Mouse (Mus musculus): ENCODE results near the gene Gnl2. TPM values are rescaled to one million over a fixed set of nuclear protein-coding genes. Genes with fewer than 3 reads are reported as not detected.

The Gnl2 gene
- polyA plus RNA-seq, 1 experiment from 2014 or later: 94.4 TPM

DNA sequence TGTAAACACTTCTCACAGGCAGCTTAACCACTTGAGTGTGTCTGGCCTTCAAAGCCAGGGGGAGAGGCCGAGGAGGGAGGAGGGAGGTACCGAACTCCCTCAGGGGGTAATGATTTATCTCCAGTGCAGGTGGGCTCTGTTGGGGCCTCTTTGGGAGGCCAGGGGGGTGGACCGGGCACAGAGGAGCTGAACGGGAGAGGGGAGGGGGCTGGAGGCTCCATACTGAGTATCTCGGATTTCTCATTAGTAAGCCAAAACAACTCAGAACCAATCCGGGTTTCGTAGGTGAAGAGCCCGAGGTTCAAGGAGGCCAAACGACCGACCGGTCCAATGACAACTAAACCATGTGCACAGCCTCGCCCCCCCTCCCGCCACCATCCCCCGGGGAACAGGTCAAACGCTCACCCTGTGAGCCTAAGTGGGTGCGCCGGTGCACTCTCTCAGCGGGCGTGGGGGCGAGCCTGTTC lies 26.6 kb upstream of the Gnl2 start:
- H3K36me3 ChIP-seq (replicated peaks; ENCODE audit: control insufficient read depth, insufficient read depth, low read depth, low read length): no peaks in the 10 kb centered on the region
- peaks cover 29% of the 10 kb centered on the region for H3K4me1 ChIP-seq (ENCODE audit: control insufficient read depth, insufficient read depth, low read length)
- H3K9me3 ChIP-seq (replicated peaks; ENCODE audit: control insufficient read depth, low read length): no peaks in the 10 kb centered on the region
- H3K4me3 ChIP-seq (ENCODE audit: low read depth, low read length): no peak overlapping the region
- WGBS: 2% methylated on average over 19 of the region's 20 CpGs
- DNase-seq (ENCODE audit: low spot score) (peak; percentile 68), ATAC-seq (replicated peaks; ENCODE audit: insufficient number of reproducible peaks, low FRiP score, low TSS enrichment, low read depth) (no peak; the same call in 1 of the 2 replicates)
- peak overlapping the region; percentile 24 for H3K4me2 ChIP-seq (ENCODE audit: low read depth, low read length)
- H3K27ac ChIP-seq (replicated peaks; ENCODE audit: low read depth, low read length): no peak overlapping the region
- H3K27me3 ChIP-seq (ENCODE audit: control insufficient read depth, insufficient read depth, low read length): peaks cover 48% of the 10 kb centered on the region
- H3K9ac ChIP-seq (replicated peaks; ENCODE audit: low read length): peak overlapping the region; percentile 43

DNA sequence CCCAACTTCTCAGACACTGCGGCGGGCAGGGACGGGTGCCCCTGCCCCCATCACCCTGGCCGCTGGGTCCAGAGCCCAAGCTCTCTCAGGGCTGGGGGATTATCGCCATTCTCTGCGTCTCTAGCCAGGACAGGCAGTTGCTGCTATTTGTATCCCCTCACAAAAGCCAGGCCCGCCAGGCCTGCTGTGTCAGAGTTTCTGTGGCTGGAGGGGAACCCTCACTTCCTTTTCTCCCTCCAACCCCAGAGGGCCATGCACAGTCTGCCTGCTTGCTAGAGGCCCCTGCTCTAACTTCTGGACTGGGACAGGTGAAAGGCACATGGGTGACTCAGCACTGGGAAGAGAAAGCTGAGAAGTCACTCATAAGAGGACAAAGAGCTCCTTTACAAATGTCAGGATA lies 26.1 kb upstream of the Gnl2 start:
- WGBS: 4% methylated on average over 7 of the region's 7 CpGs
- DNase-seq (ENCODE audit: low spot score) (no peak), ATAC-seq (replicated peaks; ENCODE audit: insufficient number of reproducible peaks, low FRiP score, low TSS enrichment, low read depth) (no peak)
- no peak overlapping the region for H3K4me3 ChIP-seq (ENCODE audit: low read depth, low read length)
- no peaks in the 10 kb centered on the region for H3K36me3 ChIP-seq (replicated peaks; ENCODE audit: control insufficient read depth, insufficient read depth, low read depth, low read length)
- H3K4me2 ChIP-seq (ENCODE audit: low read depth, low read length): peak overlapping the region; percentile 24
- no peaks in the 10 kb centered on the region for H3K9me3 ChIP-seq (replicated peaks; ENCODE audit: control insufficient read depth, low read length)
- H3K9ac ChIP-seq (replicated peaks; ENCODE audit: low read length): peak overlapping the region; percentile 43
- peaks cover 27% of the 10 kb centered on the region for H3K4me1 ChIP-seq (ENCODE audit: control insufficient read depth, insufficient read depth, low read length)
- H3K27ac ChIP-seq (replicated peaks; ENCODE audit: low read depth, low read length): no peak overlapping the region
- H3K27me3 ChIP-seq (ENCODE audit: control insufficient read depth, insufficient read depth, low read length): peaks cover 47% of the 10 kb centered on the region

DNA sequence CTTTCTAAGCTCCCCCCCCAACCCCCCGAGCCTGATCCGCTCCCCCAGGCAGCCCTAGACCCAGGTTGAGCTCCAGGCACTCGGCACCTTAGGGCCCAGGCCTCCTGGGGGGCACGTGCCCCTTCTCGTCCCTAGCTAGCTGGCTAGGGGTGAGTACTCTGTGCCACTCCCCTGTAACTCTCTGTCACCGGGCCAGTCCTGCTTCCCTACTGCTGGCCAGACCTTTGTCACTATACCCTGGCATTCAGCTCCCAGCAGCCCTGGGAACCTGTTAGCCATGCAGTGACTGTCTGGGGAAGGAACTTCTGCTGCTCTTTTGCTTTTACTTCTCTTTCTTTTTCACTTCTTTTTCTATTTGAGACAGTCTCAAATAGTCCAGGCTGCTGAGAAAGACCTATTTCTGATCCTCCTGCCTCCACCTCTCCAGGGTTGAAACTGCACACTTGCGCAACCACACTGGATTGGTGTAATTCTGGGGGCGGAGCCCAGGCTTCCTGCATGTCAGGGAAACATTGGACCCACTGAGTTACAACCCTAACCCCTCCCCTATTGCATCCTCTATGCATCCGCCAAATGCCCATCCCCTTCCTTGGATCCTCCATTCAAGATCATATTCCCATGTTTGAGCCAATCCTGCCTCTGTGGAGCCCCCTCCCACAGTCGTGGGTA lies 18.8 kb upstream of the Gnl2 start:
- no peak for DNase-seq (ENCODE audit: low spot score)
- Histone ChIP-seq H3K36me3 (replicated peaks; ENCODE audit: control insufficient read depth, insufficient read depth, low read depth, low read length) (no peaks in the 10 kb centered on the region), H3K27ac (replicated peaks; ENCODE audit: low read depth, low read length) (no peak overlapping the region), H3K4me2 (ENCODE audit: low read depth, low read length) (no peak overlapping the region), H3K27me3 (ENCODE audit: control insufficient read depth, insufficient read depth, low read length) (no peaks in the 10 kb centered on the region), H3K9me3 (replicated peaks; ENCODE audit: control insufficient read depth, low read length) (no peaks in the 10 kb centered on the region), H3K4me1 (ENCODE audit: control insufficient read depth, insufficient read depth, low read length) (no peaks in the 10 kb centered on the region), H3K4me3 (ENCODE audit: low read depth, low read length) (no peak overlapping the region), H3K9ac (replicated peaks; ENCODE audit: low read length) (no peak overlapping the region)
- 77% methylated on average over 10 of the region's 10 CpGs for WGBS
- ATAC-seq (replicated peaks; ENCODE audit: insufficient number of reproducible peaks, low FRiP score, low TSS enrichment, low read depth): no peak

DNA sequence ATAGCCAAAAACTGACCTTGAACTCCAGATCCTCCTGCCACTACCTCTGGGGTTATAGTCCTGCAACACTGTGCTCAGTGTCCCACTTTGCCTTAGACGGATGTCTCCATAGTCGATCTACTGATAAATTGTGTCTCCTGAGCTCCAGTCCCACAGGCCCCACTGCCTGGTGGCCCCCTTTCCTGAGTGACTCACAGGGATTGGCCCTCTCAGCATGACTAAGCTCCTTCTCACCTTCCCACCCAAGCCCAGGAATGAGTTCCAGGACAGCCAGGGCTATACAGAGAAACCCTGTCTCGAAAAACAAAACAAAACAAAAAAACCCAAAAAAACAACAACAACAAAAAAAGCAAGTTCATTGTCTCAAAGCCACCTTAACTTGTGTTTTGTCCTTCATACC lies 16.8 kb upstream of the Gnl2 start:
- Histone ChIP-seq H3K9me3 (replicated peaks; ENCODE audit: control insufficient read depth, low read length) (no peaks in the 10 kb centered on the region), H3K9ac (replicated peaks; ENCODE audit: low read length) (no peak overlapping the region), H3K4me2 (ENCODE audit: low read depth, low read length) (no peak overlapping the region), H3K27ac (replicated peaks; ENCODE audit: low read depth, low read length) (no peak overlapping the region), H3K27me3 (ENCODE audit: control insufficient read depth, insufficient read depth, low read length) (no peaks in the 10 kb centered on the region), H3K4me3 (ENCODE audit: low read depth, low read length) (no peak overlapping the region), H3K36me3 (replicated peaks; ENCODE audit: control insufficient read depth, insufficient read depth, low read depth, low read length) (no peaks in the 10 kb centered on the region), H3K4me1 (ENCODE audit: control insufficient read depth, insufficient read depth, low read length) (no peaks in the 10 kb centered on the region)
- 81% methylated on average over 3 of the region's 3 CpGs for WGBS
- ATAC-seq (replicated peaks; ENCODE audit: insufficient number of reproducible peaks, low FRiP score, low TSS enrichment, low read depth) (no peak), DNase-seq (ENCODE audit: low spot score) (no peak)

DNA sequence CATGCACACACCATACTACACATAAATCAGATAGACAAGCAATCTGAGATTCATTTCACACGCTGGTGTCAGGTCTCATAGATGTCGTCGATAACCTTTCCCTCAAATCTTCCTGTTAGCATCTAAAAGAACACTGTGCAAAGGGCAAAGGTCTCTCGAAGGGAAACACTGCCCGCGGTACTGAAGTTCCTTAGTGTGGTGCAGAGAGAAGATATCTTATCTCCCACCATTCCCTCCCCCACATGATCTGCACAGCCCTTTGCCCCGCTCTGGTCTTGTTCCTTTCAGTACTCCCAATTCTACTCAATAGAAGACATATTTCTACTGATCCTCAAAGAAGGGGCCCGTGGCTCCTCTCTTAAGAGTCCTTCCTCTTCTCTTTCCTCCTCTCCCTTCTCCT lies 13.4 kb upstream of the Gnl2 start:
- ATAC-seq (replicated peaks; ENCODE audit: insufficient number of reproducible peaks, low FRiP score, low TSS enrichment, low read depth) (no peak), DNase-seq (ENCODE audit: low spot score) (no peak)
- WGBS: 74% methylated on average over 8 of the region's 8 CpGs
- H3K36me3 ChIP-seq (replicated peaks; ENCODE audit: control insufficient read depth, insufficient read depth, low read depth, low read length): no peaks in the 10 kb centered on the region
- H3K27me3 ChIP-seq (ENCODE audit: control insufficient read depth, insufficient read depth, low read length): 0 out of 2 replicates have a peak, but pooled peaks cover 2% of the 10 kb centered on the region
- no peaks in the 10 kb centered on the region for H3K9me3 ChIP-seq (replicated peaks; ENCODE audit: control insufficient read depth, low read length)
- H3K4me2 ChIP-seq (ENCODE audit: low read depth, low read length): no peak overlapping the region
- H3K4me3 ChIP-seq (ENCODE audit: low read depth, low read length): no peak overlapping the region
- H3K27ac ChIP-seq (replicated peaks; ENCODE audit: low read depth, low read length): no peak overlapping the region
- H3K9ac ChIP-seq (replicated peaks; ENCODE audit: low read length): no peak overlapping the region
- H3K4me1 ChIP-seq (ENCODE audit: control insufficient read depth, insufficient read depth, low read length): no peaks in the 10 kb centered on the region

DNA sequence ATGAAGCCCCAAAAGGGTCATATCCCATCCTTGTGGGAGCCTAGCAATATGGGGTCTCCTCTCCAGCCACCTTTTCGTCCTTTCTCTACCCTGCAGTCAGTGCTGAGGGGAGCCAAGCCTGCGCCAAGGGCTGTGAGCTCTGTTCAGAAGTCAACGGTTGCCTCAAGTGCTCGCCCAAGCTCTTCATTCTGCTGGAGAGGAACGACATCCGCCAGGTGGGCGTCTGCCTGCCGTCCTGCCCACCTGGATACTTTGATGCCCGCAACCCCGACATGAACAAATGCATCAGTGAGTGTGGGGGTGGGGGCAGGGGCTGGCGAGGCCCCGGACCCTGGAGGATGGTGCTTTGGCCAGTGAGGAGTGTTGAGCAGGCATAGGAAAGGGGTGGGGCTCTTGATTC lies 11.5 kb upstream of the Gnl2 start:
- H3K9me3 ChIP-seq (replicated peaks; ENCODE audit: control insufficient read depth, low read length): no peaks in the 10 kb centered on the region
- no peaks in the 10 kb centered on the region for H3K4me1 ChIP-seq (ENCODE audit: control insufficient read depth, insufficient read depth, low read length)
- ATAC-seq (replicated peaks; ENCODE audit: insufficient number of reproducible peaks, low FRiP score, low TSS enrichment, low read depth) (no peak), DNase-seq (ENCODE audit: low spot score) (no peak)
- WGBS: 49% methylated on average over 12 of the region's 12 CpGs
- no peak overlapping the region for H3K4me3 ChIP-seq (ENCODE audit: low read depth, low read length)
- H3K27me3 ChIP-seq (ENCODE audit: control insufficient read depth, insufficient read depth, low read length): 0 out of 2 replicates have a peak, but pooled peaks cover 2% of the 10 kb centered on the region
- no peak overlapping the region for H3K4me2 ChIP-seq (ENCODE audit: low read depth, low read length)
- no peak overlapping the region for H3K27ac ChIP-seq (replicated peaks; ENCODE audit: low read depth, low read length)
- no peaks in the 10 kb centered on the region for H3K36me3 ChIP-seq (replicated peaks; ENCODE audit: control insufficient read depth, insufficient read depth, low read depth, low read length)
- no peak overlapping the region for H3K9ac ChIP-seq (replicated peaks; ENCODE audit: low read length)

DNA sequence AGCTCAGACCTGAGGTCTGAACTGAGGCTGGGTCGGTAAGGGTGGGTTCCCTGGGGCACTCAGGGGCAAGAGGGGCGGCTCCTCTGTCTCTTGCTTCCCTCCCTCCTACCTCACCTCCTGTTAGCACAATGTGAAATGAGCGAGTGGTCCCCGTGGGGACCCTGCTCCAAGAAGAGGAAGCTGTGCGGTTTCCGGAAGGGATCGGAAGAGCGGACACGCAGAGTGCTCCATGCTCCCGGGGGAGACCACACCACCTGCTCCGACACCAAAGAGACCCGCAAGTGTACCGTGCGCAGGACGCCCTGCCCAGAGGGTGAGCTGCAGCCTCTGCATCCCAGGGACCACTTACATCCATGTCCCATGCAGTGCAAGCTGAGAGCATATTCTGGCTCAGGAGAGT lies 8.9 kb upstream of the Gnl2 start:
- no peaks in the 10 kb centered on the region for H3K4me1 ChIP-seq (ENCODE audit: control insufficient read depth, insufficient read depth, low read length)
- DNase-seq (ENCODE audit: low spot score) (no peak), ATAC-seq (replicated peaks; ENCODE audit: insufficient number of reproducible peaks, low FRiP score, low TSS enrichment, low read depth) (no peak)
- no peaks in the 10 kb centered on the region for H3K36me3 ChIP-seq (replicated peaks; ENCODE audit: control insufficient read depth, insufficient read depth, low read depth, low read length)
- no peak overlapping the region for H3K9ac ChIP-seq (replicated peaks; ENCODE audit: low read length)
- H3K4me2 ChIP-seq (ENCODE audit: low read depth, low read length): no peak overlapping the region
- WGBS: 48% methylated on average over 15 of the region's 15 CpGs
- no peak overlapping the region for H3K27ac ChIP-seq (replicated peaks; ENCODE audit: low read depth, low read length)
- no peak overlapping the region for H3K4me3 ChIP-seq (ENCODE audit: low read depth, low read length)
- H3K9me3 ChIP-seq (replicated peaks; ENCODE audit: control insufficient read depth, low read length): no peaks in the 10 kb centered on the region
- 0 out of 2 replicates have a peak, but pooled peaks cover 2% of the 10 kb centered on the region for H3K27me3 ChIP-seq (ENCODE audit: control insufficient read depth, insufficient read depth, low read length)

DNA sequence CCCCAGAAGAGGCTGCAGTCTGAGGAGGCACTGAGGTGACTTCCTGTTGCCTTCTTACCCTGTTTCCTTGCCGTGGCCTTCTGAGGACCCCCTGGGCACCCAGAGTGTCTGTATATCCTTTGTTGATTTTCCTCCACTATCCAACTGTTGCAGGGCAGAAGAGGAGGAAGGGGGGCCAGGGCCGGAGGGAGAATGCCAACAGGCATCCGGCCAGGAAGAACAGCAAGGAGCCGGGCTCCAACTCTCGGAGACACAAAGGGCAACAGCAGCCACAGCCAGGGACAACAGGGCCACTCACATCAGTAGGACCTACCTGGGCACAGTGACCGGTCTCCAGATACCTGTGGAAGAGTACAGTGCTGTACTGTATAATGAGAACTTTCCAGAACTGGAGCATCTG lies 8.2 kb upstream of the Gnl2 start:
- Histone ChIP-seq H3K9me3 (replicated peaks; ENCODE audit: control insufficient read depth, low read length) (no peaks in the 10 kb centered on the region), H3K4me2 (ENCODE audit: low read depth, low read length) (no peak overlapping the region), H3K4me3 (ENCODE audit: low read depth, low read length) (no peak overlapping the region), H3K4me1 (ENCODE audit: control insufficient read depth, insufficient read depth, low read length) (no peaks in the 10 kb centered on the region), H3K36me3 (replicated peaks; ENCODE audit: control insufficient read depth, insufficient read depth, low read depth, low read length) (no peaks in the 10 kb centered on the region), H3K27me3 (ENCODE audit: control insufficient read depth, insufficient read depth, low read length) (0 out of 2 replicates have a peak, but pooled peaks cover 2% of the 10 kb centered on the region), H3K9ac (replicated peaks; ENCODE audit: low read length) (no peak overlapping the region), H3K27ac (replicated peaks; ENCODE audit: low read depth, low read length) (no peak overlapping the region)
- no peak for ATAC-seq (replicated peaks; ENCODE audit: insufficient number of reproducible peaks, low FRiP score, low TSS enrichment, low read depth)
- no peak for DNase-seq (ENCODE audit: low spot score)
- WGBS: 57% methylated on average over 6 of the region's 6 CpGs
